Mouse (Mus musculus) liver, adult 2 months (tissue): ENCODE measurements around the gene Ppl. TPM values are rescaled to one million over a fixed set of nuclear protein-coding genes. Genes with fewer than 3 reads are reported as not detected.

ENCODE experiments used
- DNase-seq: peaks from one replicate; pipeline ENCODE4 v3.0.0-alpha.2; 2011; ENCODE audit warnings: low read depth, low spot score; ENCODE audit errors: extremely low read depth
- H3K27ac ChIP-seq: fragments of 200-500 bp; replicated peaks from 2 replicates; pipeline ENCODE4 v1.5.1; 2012; ENCODE audit warnings: low read depth, mild to moderate bottlenecking, control low read depth, inconsistent platforms, low read length; ENCODE audit not compliant: insufficient read depth
- H3K27me3 ChIP-seq: fragments of 200-500 bp; 2 replicates; pipeline ENCODE4 v1.6.1; 2012; ENCODE audit warnings: mild to moderate bottlenecking, moderate library complexity, low read length, inconsistent platforms; ENCODE audit not compliant: control insufficient read depth, insufficient read depth
- H3K36me3 ChIP-seq: fragments of 200-500 bp; 2 replicates; pipeline ENCODE4 v1.6.1; 2012; ENCODE audit warnings: low read length, inconsistent platforms; ENCODE audit not compliant: control insufficient read depth, insufficient read depth
- H3K4me1 ChIP-seq: fragments of 200-500 bp; 2 replicates; pipeline ENCODE4 v1.6.1; 2011; ENCODE audit warnings: low read length; ENCODE audit not compliant: control insufficient read depth, insufficient read depth
- H3K4me3 ChIP-seq: fragments of 200-500 bp; 2 replicates; pipeline ENCODE4 v1.5.1; 2011; ENCODE audit warnings: low read depth, mild to moderate bottlenecking, control low read depth, low read length, moderate library complexity; ENCODE audit not compliant: insufficient read depth
- H3K79me2 ChIP-seq: fragments of 200-500 bp; 2 replicates; pipeline ENCODE4 v1.6.1; 2012; ENCODE audit warnings: inconsistent platforms, mild to moderate bottlenecking, low read length, moderate library complexity; ENCODE audit not compliant: control insufficient read depth, insufficient read depth
- H3K9ac ChIP-seq: fragments of 200-500 bp; 2 replicates; pipeline ENCODE4 v1.6.1; 2012; ENCODE audit warnings: low read depth, mild to moderate bottlenecking, control low read depth, inconsistent platforms, low read length
- CTCF ChIP-seq: fragments of 200-500 bp; IDR thresholded peaks from 2 replicates; pipeline ENCODE4 v1.5.1; 2011; ENCODE audit warnings: low read depth, low read length, control low read depth
- POLR2A ChIP-seq: fragments of 200-500 bp; IDR thresholded peaks from 2 replicates; pipeline ENCODE4 v1.6.1; 2011; ENCODE audit warnings: low read length, control low read depth; ENCODE audit not compliant: insufficient read depth; ENCODE audit errors: extremely low read depth
- whole genome bisulfite sequencing: fragments of 180-500 bp; shearing (Covaris S2); methylation state at CpG from one replicate; pipeline ENCODE4 v1.1.7; 2018; 5-methylcytosine and 5-hydroxymethylcytosine counted together
- polyA plus RNA-seq: library from polyadenylated mRNA; depleted of rRNA; stranded (reverse); fragments of >200 nt; gene quantifications from 2 replicates; pipeline ENCODE4 v1.2.3, GENCODE M21; 2012
- total RNA-seq: library from RNA; depleted of rRNA; stranded (reverse); fragments of >200 nt; gene quantifications from 2 replicates; pipeline ENCODE4 v1.2.3, GENCODE M21; 2014

The Ppl gene
- total and polyA plus RNA-seq, 2 experiments, result 3.3 to 9.4 TPM

- Histone ChIP-seq H3K27me3 (no peaks in the 10 kb centered on the region), H3K9ac (no peak overlapping the region), H3K36me3 (no peaks in the 10 kb centered on the region), H3K4me1 (peaks cover 9% of the 10 kb centered on the region), H3K4me3 (no peak overlapping the region), H3K79me2 (no peaks in the 10 kb centered on the region), H3K27ac (no peak overlapping the region)
- DNase-seq, result peak; percentile 16
- 81% methylated on average over 2 of the region's 2 CpGs for WGBS
- TF ChIP-seq CTCF (no peak), POLR2A (no peak)
Observed at GRCm38 (mm10) chr16:5113582-5113981, 18.6 kb downstream of the Ppl start.

- H3K4me3 ChIP-seq, result no peak overlapping the region
- peaks cover 9% of the 10 kb centered on the region for H3K4me1 ChIP-seq
- DNase-seq, result no peak
- TF ChIP-seq POLR2A, result no peak
- no peak for TF ChIP-seq CTCF
- no peaks in the 10 kb centered on the region for H3K36me3 ChIP-seq
- H3K9ac ChIP-seq, result no peak overlapping the region
- WGBS, result 68% methylated on average over 4 of the region's 4 CpGs
- H3K27me3 ChIP-seq, result no peaks in the 10 kb centered on the region
- no peaks in the 10 kb centered on the region for H3K79me2 ChIP-seq
- H3K27ac ChIP-seq, result no peak overlapping the region
Observed at GRCm38 (mm10) chr16:5113002-5113550, 19.1 kb downstream of the Ppl start.

- no peak overlapping the region for H3K27ac ChIP-seq
- no peak overlapping the region for H3K4me3 ChIP-seq
- WGBS, result 37% methylated on average over 3 of the region's 3 CpGs
- TF ChIP-seq POLR2A, result no peak
- TF ChIP-seq CTCF, result no peak
- no peaks in the 10 kb centered on the region for H3K36me3 ChIP-seq
- no peaks in the 10 kb centered on the region for H3K79me2 ChIP-seq
- H3K27me3 ChIP-seq, result no peaks in the 10 kb centered on the region
- no peak overlapping the region for H3K9ac ChIP-seq
- H3K4me1 ChIP-seq, result peaks cover 9% of the 10 kb centered on the region
- peak; percentile 65 for DNase-seq
Observed at GRCm38 (mm10) chr16:5111021-5111420, 21.2 kb downstream of the Ppl start.

- no peaks in the 10 kb centered on the region for H3K36me3 ChIP-seq
- H3K9ac ChIP-seq, result peak overlapping the region; percentile 19; the same call in 1 of the 2 replicates
- 27% methylated on average over 7 of the region's 7 CpGs for WGBS
- no peak for TF ChIP-seq CTCF
- no peak for TF ChIP-seq POLR2A
- peak overlapping the region; percentile 49 for H3K27ac ChIP-seq
- H3K79me2 ChIP-seq, result no peaks in the 10 kb centered on the region
- no peaks in the 10 kb centered on the region for H3K27me3 ChIP-seq
- no peak overlapping the region for H3K4me3 ChIP-seq
- peaks cover 9% of the 10 kb centered on the region for H3K4me1 ChIP-seq
- peak; percentile 91 for DNase-seq
Observed at GRCm38 (mm10) chr16:5109877-5110276, 22.3 kb downstream of the Ppl start.

- Histone ChIP-seq H3K27me3 (no peaks in the 10 kb centered on the region), H3K27ac (no peak overlapping the region), H3K4me1 (no peaks in the 10 kb centered on the region), H3K4me3 (no peak overlapping the region), H3K36me3 (no peaks in the 10 kb centered on the region), H3K9ac (no peak overlapping the region), H3K79me2 (no peaks in the 10 kb centered on the region)
- 87% methylated on average over 6 of the region's 6 CpGs for WGBS
- TF ChIP-seq POLR2A, result no peak
- no peak for TF ChIP-seq CTCF
- DNase-seq, result no peak
Observed at GRCm38 (mm10) chr16:5101000-5101399, 31.2 kb downstream of the Ppl start.

GRCm38 (mm10) chr16:5096504-5096903, 35.7 kb downstream of the Ppl start:
- Histone ChIP-seq H3K27ac (no peak overlapping the region), H3K4me1 (no peaks in the 10 kb centered on the region), H3K27me3 (no peaks in the 10 kb centered on the region), H3K36me3 (no peaks in the 10 kb centered on the region), H3K79me2 (no peaks in the 10 kb centered on the region), H3K4me3 (no peak overlapping the region), H3K9ac (no peak overlapping the region)
- WGBS, result 91% methylated on average over 8 of the region's 8 CpGs
- TF ChIP-seq CTCF (no peak), POLR2A (no peak)
- DNase-seq, result no peak
